Mouse (Mus musculus) midbrain, embryonic 12.5 days (tissue): Measurements from ENCODE around the gene Clec2l. TPM values are rescaled to one million over a fixed set of nuclear protein-coding genes. Genes with fewer than 3 reads are reported as not detected.

Experiments used
- ATAC-seq: fragments of 200-750 bp; cut with Nextera tagmentation; 2 replicates; pipeline ENCODE4 v1.8.0; 2017; ENCODE audit warnings: low read depth, moderate TSS enrichment, moderate library complexity; ENCODE audit not compliant: low FRiP score
- H3K27ac ChIP-seq: fragments of 300-500 bp; sonication (generic); replicated peaks from 2 replicates; pipeline ENCODE4 v1.5.1; 2016; ENCODE audit warnings: mild to moderate bottlenecking
- H3K27me3 ChIP-seq: fragments of 300-500 bp; sonication (generic); 2 replicates; pipeline ENCODE4 v1.6.1; 2016; ENCODE audit warnings: mild to moderate bottlenecking
- H3K36me3 ChIP-seq: fragments of 300-500 bp; sonication (generic); 2 replicates; pipeline ENCODE4 v1.6.1; 2016
- H3K4me1 ChIP-seq: fragments of 300-500 bp; sonication (generic); 2 replicates; pipeline ENCODE4 v1.6.1; 2016
- H3K4me2 ChIP-seq: fragments of 300-500 bp; sonication (generic); replicated peaks from 2 replicates; pipeline ENCODE4 v1.6.1; 2016; ENCODE audit warnings: mild to moderate bottlenecking, moderate library complexity
- H3K4me3 ChIP-seq: fragments of 300-500 bp; sonication (generic); 2 replicates; pipeline ENCODE4 v1.5.1; 2016; ENCODE audit warnings: mild to moderate bottlenecking
- H3K9ac ChIP-seq: fragments of 300-500 bp; sonication (generic); replicated peaks from 2 replicates; pipeline ENCODE4 v1.6.1; 2016; ENCODE audit warnings: mild to moderate bottlenecking, moderate library complexity
- H3K9me3 ChIP-seq: fragments of 300-500 bp; sonication (generic); 2 replicates; pipeline ENCODE4 v1.6.1; 2016; ENCODE audit warnings: mild to moderate bottlenecking
- WGBS: fragments of 180-500 bp; shearing (Covaris S2); methylation state at CpG from one replicate; pipeline ENCODE4 v1.1.7; 2016; 5-methylcytosine and 5-hydroxymethylcytosine counted together
- polyA plus RNA-seq: library from polyadenylated mRNA; unstranded; fragments of >200 nt; fragmentation: Nextera tagmentation; extraction: Ambion mirVana; gene quantifications from 2 replicates; pipeline ENCODE4 v1.2.1, GENCODE M21; 2016

The Clec2l gene
- polyA plus RNA-seq, 1 experiment from 2014 or later, result 2.0 TPM

GRCm38 (mm10) chr6:38698233-38698889, 35.5 kb downstream of the Clec2l start:
- WGBS, result 96% methylated on average over 18 of the region's 18 CpGs
- no peak for ATAC-seq
- Histone ChIP-seq H3K4me2 (no peak overlapping the region), H3K4me1 (no peaks in the 10 kb centered on the region), H3K4me3 (no peak overlapping the region), H3K36me3 (peaks cover 79% of the 10 kb centered on the region), H3K27ac (no peak overlapping the region), H3K27me3 (no peaks in the 10 kb centered on the region), H3K9ac (no peak overlapping the region), H3K9me3 (no peaks in the 10 kb centered on the region)

- no peaks in the 10 kb centered on the region for H3K9me3 ChIP-seq
- no peaks in the 10 kb centered on the region for H3K4me1 ChIP-seq
- H3K27ac ChIP-seq, result no peak overlapping the region
- no peak overlapping the region for H3K4me2 ChIP-seq
- no peak for ATAC-seq
- WGBS, result 70% methylated on average over 2 of the region's 2 CpGs
- no peak overlapping the region for H3K9ac ChIP-seq
- H3K27me3 ChIP-seq, result no peaks in the 10 kb centered on the region
- H3K4me3 ChIP-seq, result no peak overlapping the region
- H3K36me3 ChIP-seq, result peaks cover 81% of the 10 kb centered on the region
Observed at GRCm38 (mm10) chr6:38701421-38701820, 38.6 kb downstream of the Clec2l start.

- no peaks in the 10 kb centered on the region for H3K4me1 ChIP-seq
- no peak overlapping the region for H3K4me3 ChIP-seq
- H3K9ac ChIP-seq, result no peak overlapping the region
- H3K27me3 ChIP-seq, result no peaks in the 10 kb centered on the region
- no peak for ATAC-seq
- 74% methylated on average over 6 of the region's 6 CpGs for WGBS
- H3K4me2 ChIP-seq, result no peak overlapping the region
- no peaks in the 10 kb centered on the region for H3K9me3 ChIP-seq
- H3K36me3 ChIP-seq, result peaks cover 88% of the 10 kb centered on the region
- no peak overlapping the region for H3K27ac ChIP-seq
Observed at GRCm38 (mm10) chr6:38702810-38703399, 40.0 kb downstream of the Clec2l start.

GRCm38 (mm10) chr6:38703526-38703925, 40.7 kb downstream of the Clec2l start:
- Histone ChIP-seq H3K4me1 (no peaks in the 10 kb centered on the region), H3K9ac (no peak overlapping the region), H3K36me3 (peaks cover 87% of the 10 kb centered on the region), H3K4me2 (no peak overlapping the region), H3K27me3 (no peaks in the 10 kb centered on the region), H3K9me3 (no peaks in the 10 kb centered on the region), H3K4me3 (no peak overlapping the region), H3K27ac (no peak overlapping the region)
- WGBS, result 89% methylated on average over 6 of the region's 6 CpGs
- no peak for ATAC-seq

GRCm38 (mm10) chr6:38704264-38704984, 41.6 kb downstream of the Clec2l start:
- Histone ChIP-seq H3K9ac (no peak overlapping the region), H3K27me3 (no peaks in the 10 kb centered on the region), H3K4me1 (no peaks in the 10 kb centered on the region), H3K4me2 (no peak overlapping the region), H3K36me3 (peaks cover 86% of the 10 kb centered on the region), H3K27ac (no peak overlapping the region), H3K9me3 (no peaks in the 10 kb centered on the region), H3K4me3 (no peak overlapping the region)
- WGBS, result 94% methylated on average over 7 of the region's 7 CpGs
- no peak for ATAC-seq

- Histone ChIP-seq H3K9ac (no peak overlapping the region), H3K27ac (no peak overlapping the region), H3K4me2 (no peak overlapping the region), H3K36me3 (peaks cover 91% of the 10 kb centered on the region), H3K9me3 (no peaks in the 10 kb centered on the region), H3K4me1 (no peaks in the 10 kb centered on the region), H3K27me3 (no peaks in the 10 kb centered on the region), H3K4me3 (no peak overlapping the region)
- ATAC-seq, result no peak
- WGBS, result 95% methylated on average over 3 of the region's 3 CpGs
Observed at GRCm38 (mm10) chr6:38710449-38710848, 47.6 kb downstream of the Clec2l start.

- no peak overlapping the region for H3K27ac ChIP-seq
- H3K4me2 ChIP-seq, result no peak overlapping the region
- H3K36me3 ChIP-seq, result peaks cover 96% of the 10 kb centered on the region
- 89% methylated on average over 19 of the region's 19 CpGs for WGBS
- H3K4me1 ChIP-seq, result no peaks in the 10 kb centered on the region
- H3K9ac ChIP-seq, result no peak overlapping the region
- no peak overlapping the region for H3K4me3 ChIP-seq
- H3K9me3 ChIP-seq, result no peaks in the 10 kb centered on the region
- no peaks in the 10 kb centered on the region for H3K27me3 ChIP-seq
- no peak for ATAC-seq
Observed at GRCm38 (mm10) chr6:38713957-38714898, 51.4 kb downstream of the Clec2l start.

- no peak for ATAC-seq
- no peaks in the 10 kb centered on the region for H3K9me3 ChIP-seq
- H3K27me3 ChIP-seq, result no peaks in the 10 kb centered on the region
- no peak overlapping the region for H3K27ac ChIP-seq
- WGBS, result 92% methylated on average over 16 of the region's 16 CpGs
- H3K4me1 ChIP-seq, result peaks cover 4% of the 10 kb centered on the region; the same call in 1 of the 2 replicates
- no peak overlapping the region for H3K4me3 ChIP-seq
- H3K9ac ChIP-seq, result no peak overlapping the region
- no peak overlapping the region for H3K4me2 ChIP-seq
- H3K36me3 ChIP-seq, result peaks cover 94% of the 10 kb centered on the region
Observed at GRCm38 (mm10) chr6:38715881-38716280, 53.0 kb downstream of the Clec2l start.

GRCm38 (mm10) chr6:38718625-38719024, 55.8 kb downstream of the Clec2l start:
- no peak for ATAC-seq
- Histone ChIP-seq H3K4me3 (no peak overlapping the region), H3K4me1 (peaks cover 4% of the 10 kb centered on the region; the same call in 1 of the 2 replicates), H3K9ac (no peak overlapping the region), H3K27me3 (no peaks in the 10 kb centered on the region), H3K9me3 (no peaks in the 10 kb centered on the region), H3K4me2 (no peak overlapping the region), H3K36me3 (peaks cover 77% of the 10 kb centered on the region), H3K27ac (no peak overlapping the region)
- WGBS, result 89% methylated on average over 7 of the region's 7 CpGs

GRCm38 (mm10) chr6:38719229-38719628, 56.4 kb downstream of the Clec2l start:
- H3K27me3 ChIP-seq, result no peaks in the 10 kb centered on the region
- no peak overlapping the region for H3K4me3 ChIP-seq
- H3K27ac ChIP-seq, result no peak overlapping the region
- peaks cover 4% of the 10 kb centered on the region; the same call in 1 of the 2 replicates for H3K4me1 ChIP-seq
- no peak for ATAC-seq
- WGBS, result 63% methylated on average over 6 of the region's 6 CpGs
- H3K4me2 ChIP-seq, result no peak overlapping the region
- H3K9ac ChIP-seq, result no peak overlapping the region
- no peaks in the 10 kb centered on the region for H3K9me3 ChIP-seq
- peaks cover 75% of the 10 kb centered on the region for H3K36me3 ChIP-seq

- H3K36me3 ChIP-seq, result peaks cover 60% of the 10 kb centered on the region
- no peak for ATAC-seq
- H3K4me1 ChIP-seq, result peaks cover 4% of the 10 kb centered on the region; the same call in 1 of the 2 replicates
- H3K27me3 ChIP-seq, result no peaks in the 10 kb centered on the region
- no peak overlapping the region for H3K4me3 ChIP-seq
- 86% methylated on average over 1 of the region's 1 CpGs for WGBS
- H3K9me3 ChIP-seq, result no peaks in the 10 kb centered on the region
- H3K4me2 ChIP-seq, result no peak overlapping the region
- no peak overlapping the region for H3K27ac ChIP-seq
- no peak overlapping the region for H3K9ac ChIP-seq
Observed at GRCm38 (mm10) chr6:38721361-38721760, 58.5 kb downstream of the Clec2l start.
